Mouse (Mus musculus): ENCODE measurements at regions not wholly inside any gene's neighbourhood (a gene's known extent, or its start where the extent isn't known, plus 50 kb on each side); places are given as distances from the start of the nearest gene placed in this dataset.

DNA sequence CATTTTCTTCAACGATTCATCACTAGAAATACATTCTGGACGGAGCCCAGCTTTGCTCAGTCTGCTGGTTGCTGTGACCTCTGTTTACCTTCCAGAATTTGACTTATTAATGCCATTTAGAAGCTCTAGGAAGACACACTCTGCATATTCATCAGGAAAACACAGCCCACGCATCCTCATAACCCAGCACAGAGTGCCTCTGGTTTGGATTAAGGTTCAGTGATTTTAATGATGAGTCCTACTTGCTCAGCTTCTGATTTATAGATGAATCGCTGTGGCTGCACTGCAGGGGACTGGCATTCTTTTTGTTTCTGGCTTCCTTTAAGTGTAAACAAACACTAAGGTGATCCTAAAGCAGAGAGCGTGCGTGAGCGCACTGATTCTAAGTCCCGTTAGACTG is 118.8 kb downstream of the Bach1 start:
- TF ChIP-seq ZC3H11A (IDR thresholded peaks at IDR 0.05; ENCODE audit: borderline replicate concordance, low read depth, low read length): no peak
- TF ChIP-seq ZNF384 (IDR thresholded peaks at IDR 0.05; ENCODE audit: low read depth, low read length): no peak

All from ES-E14 (cell line).